Mouse (Mus musculus): ENCODE measurements around the gene Usp39.

GRCm38 (mm10) chr6:72350214-72350613, 5.2 kb upstream of the Usp39 start:
- TF ChIP-seq GATA2 (IDR thresholded peaks at IDR 0.05; ENCODE audit: borderline replicate concordance, low read depth, low read length) (no peak), CTCF (IDR thresholded peaks at IDR 0.05; ENCODE audit: low read depth, low read length) (no peak)
